Mouse (Mus musculus): ENCODE measurements around the gene Gm21885. TPM values are rescaled to one million over a fixed set of nuclear protein-coding genes. Genes with fewer than 3 reads are reported as not detected.

The Gm21885 gene
- polyA plus RNA-seq, 1 experiment from 2014 or later, result not detected

DNA sequence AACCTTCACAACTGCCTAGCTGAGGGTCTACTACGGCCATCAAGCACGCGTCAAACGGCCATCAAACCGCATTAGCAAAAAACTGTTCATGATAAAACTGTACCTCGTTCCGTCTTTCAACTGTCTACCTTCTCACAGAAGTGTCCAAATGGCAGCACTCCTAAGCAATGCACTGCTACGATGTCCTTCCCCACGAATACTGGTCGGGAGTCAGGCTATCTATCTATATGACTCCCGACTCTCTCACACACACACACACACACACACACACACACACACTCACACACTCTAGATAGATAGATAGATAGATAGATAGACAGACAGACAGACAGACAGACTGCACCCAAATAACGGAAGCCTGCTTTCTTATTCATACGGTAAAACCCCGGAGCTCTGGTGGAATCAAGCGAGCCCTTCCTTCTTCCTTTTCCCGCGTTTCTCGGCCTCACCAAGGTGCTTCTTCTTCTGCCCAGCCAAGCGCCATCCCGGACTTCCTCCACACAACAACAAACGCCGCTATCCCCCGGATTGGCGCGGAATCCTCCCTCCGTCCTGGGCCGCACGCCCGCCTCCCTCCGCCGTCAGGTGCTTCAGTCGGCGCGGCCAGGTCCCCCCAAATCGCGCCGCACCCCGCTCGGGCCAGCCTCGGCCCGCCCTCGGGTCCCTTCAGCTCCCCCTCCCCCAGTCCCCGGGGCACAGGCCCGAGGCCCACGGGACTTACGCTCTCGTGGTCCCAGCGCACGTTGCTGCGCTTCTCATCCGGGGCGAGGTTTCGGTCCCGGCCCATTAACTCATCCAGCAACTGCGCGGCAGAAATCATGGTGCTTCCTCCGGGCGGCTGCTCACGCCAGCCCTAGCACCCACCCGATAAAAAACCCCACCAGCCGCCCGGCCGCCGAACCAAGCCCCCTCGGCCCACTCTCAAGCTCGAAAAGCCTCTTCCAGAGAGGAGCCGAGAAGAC, 39.6 kb downstream of the Gm21885 start:
- DNase-seq (ENCODE audit: low spot score) (peak; percentile 69), ATAC-seq (peak; percentile 79)
- Histone ChIP-seq H3K27me3 (replicated peaks; ENCODE audit: insufficient read depth, low read length) (no peaks in the 10 kb centered on the region), H3K27ac (ENCODE audit: low read length) (peak overlapping the region; percentile 99), H3K4me2 (replicated peaks; ENCODE audit: low read depth, low read length) (peak overlapping the region; percentile 79), H3K4me3 (ENCODE audit: low read depth, low read length) (peak overlapping the region; percentile 99), H3K9ac (replicated peaks; ENCODE audit: low read depth) (peak overlapping the region; percentile 94), H3K4me1 (ENCODE audit: insufficient read depth, low read depth, low read length) (peaks cover 7% of the 10 kb centered on the region; the same call in 1 of the 2 replicates), H3K36me3 (ENCODE audit: insufficient read depth, low read length) (no peaks in the 10 kb centered on the region), H3K9me3 (ENCODE audit: low read length) (no peaks in the 10 kb centered on the region)
- WGBS, result under 1% methylated on average over 64 of the region's 67 CpGs
- TF ChIP-seq CTCF (IDR thresholded peaks at IDR 0.05) (no peak), EP300 (IDR thresholded peaks at IDR 0.05) (no peak)

DNA sequence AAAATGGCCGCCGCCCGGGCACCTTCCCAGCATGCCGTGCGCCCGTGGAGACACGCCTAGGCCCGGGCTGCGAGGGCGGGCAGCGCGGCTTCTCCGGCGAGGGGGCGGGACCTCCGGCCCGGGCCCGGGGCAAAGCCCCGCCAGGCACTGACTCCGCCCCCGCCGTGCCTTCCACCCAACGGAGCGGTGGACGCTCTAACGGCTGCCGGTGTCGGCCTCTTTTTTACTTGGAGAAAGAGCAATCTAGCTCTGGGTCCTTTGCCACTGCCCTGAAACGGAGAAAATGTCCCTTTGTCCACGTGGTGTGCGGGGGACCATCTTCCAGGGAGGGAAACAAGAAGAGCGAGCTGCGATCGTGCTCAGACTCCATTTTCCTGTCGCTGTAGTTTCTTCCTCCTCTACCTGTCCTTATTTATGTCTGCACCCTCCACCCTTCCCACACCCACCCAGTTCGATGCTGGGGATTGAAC, 40.3 kb downstream of the Gm21885 start, which contains the start of gene Luc7l3:
Gene Luc7l3, minus strand, starts transcription at position 58 of the 470 bp plus-strand sequence.
- WGBS, result under 1% methylated on average over 35 of the region's 36 CpGs
- Histone ChIP-seq H3K27ac (ENCODE audit: low read length) (peak within 1 kb of the TSS; percentile 99), H3K9ac (replicated peaks; ENCODE audit: low read depth) (peak within 1 kb of the TSS; percentile 94), H3K27me3 (replicated peaks; ENCODE audit: insufficient read depth, low read length) (no peaks in the 10 kb centered on the region), H3K36me3 (ENCODE audit: insufficient read depth, low read length) (no peaks in the 10 kb centered on the region), H3K4me2 (replicated peaks; ENCODE audit: low read depth, low read length) (peak within 1 kb of the TSS; percentile 79), H3K4me3 (ENCODE audit: low read depth, low read length) (peak within 1 kb of the TSS; percentile 99), H3K9me3 (ENCODE audit: low read length) (no peaks in the 10 kb centered on the region), H3K4me1 (ENCODE audit: insufficient read depth, low read depth, low read length) (peaks cover 2% of the 10 kb centered on the region; the same call in 1 of the 2 replicates)
- no peak for TF ChIP-seq EP300 (IDR thresholded peaks at IDR 0.05)
- no peak for TF ChIP-seq CTCF (IDR thresholded peaks at IDR 0.05)
- DNase-seq (ENCODE audit: low spot score) (peak; percentile 97), ATAC-seq (peak; percentile 97)

DNA sequence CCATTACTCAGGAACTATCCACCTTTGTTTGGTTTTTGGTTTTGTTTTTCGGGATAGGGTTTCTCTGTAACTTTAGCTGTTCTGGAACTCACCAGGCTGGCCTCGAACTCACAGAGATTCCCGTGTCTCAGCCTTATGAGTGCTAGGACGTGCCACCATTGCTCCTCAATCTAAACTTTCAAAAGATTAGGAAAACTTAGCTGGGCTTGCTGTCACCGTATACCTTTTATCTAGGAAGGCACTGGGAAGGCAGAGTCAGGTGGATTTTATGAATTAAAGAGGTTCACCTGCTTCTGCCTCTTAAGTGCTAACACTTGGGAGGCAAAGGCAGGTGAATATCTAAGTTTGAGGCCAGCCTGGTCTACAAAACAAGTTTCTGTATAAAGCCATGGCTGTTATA, 41.0 kb downstream of the Gm21885 start:
- peak overlapping the region; percentile 94; the same call in 1 of the 2 replicates for H3K9ac ChIP-seq (replicated peaks; ENCODE audit: low read depth)
- H3K4me1 ChIP-seq (ENCODE audit: insufficient read depth, low read depth, low read length), result no peaks in the 10 kb centered on the region
- peak overlapping the region; percentile 79 for H3K4me2 ChIP-seq (replicated peaks; ENCODE audit: low read depth, low read length)
- no peaks in the 10 kb centered on the region for H3K27me3 ChIP-seq (replicated peaks; ENCODE audit: insufficient read depth, low read length)
- H3K27ac ChIP-seq (ENCODE audit: low read length), result peak overlapping the region; percentile 99
- no peaks in the 10 kb centered on the region for H3K9me3 ChIP-seq (ENCODE audit: low read length)
- ATAC-seq, result no peak
- TF ChIP-seq EP300 (IDR thresholded peaks at IDR 0.05), result no peak
- TF ChIP-seq CTCF (IDR thresholded peaks at IDR 0.05), result no peak
- WGBS, result 30% methylated on average over 5 of the region's 5 CpGs
- peak overlapping the region; percentile 99; the same call in 1 of the 2 replicates for H3K4me3 ChIP-seq (ENCODE audit: low read depth, low read length)
- H3K36me3 ChIP-seq (ENCODE audit: insufficient read depth, low read length), result no peaks in the 10 kb centered on the region
- no peak for DNase-seq (ENCODE audit: low spot score)

DNA sequence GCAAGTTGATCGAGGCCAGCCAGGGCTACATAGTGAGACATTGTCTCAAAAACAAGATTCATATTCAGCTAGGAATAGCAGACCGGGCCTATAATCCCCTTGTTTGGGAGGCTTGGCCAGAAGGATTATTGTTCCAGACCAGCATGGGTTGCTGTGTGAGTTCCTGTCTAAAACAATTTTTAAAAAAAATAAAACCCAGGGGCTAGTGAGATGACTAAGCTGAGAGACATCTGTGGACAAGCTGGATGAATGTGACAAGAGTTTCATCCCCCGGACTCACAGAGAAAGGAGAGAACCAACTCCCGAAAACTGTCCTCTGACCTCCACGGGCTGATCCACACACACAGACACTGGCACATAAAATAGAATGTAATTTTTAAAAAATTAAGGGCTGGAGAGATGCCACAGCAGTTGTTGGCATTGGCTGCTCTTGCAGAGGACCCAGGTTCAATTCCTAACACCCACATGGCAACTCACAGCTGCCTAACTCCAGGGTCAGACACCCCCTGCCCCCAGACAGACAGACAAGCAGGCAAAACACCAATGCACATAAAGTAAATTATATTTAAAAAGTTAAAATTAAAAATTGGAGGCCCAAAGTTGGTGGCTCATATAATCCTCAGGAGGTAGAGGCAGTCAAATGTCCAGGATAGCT, 41.7 kb downstream of the Gm21885 start:
- DNase-seq (ENCODE audit: low spot score) (no peak), ATAC-seq (no peak)
- Histone ChIP-seq H3K9me3 (ENCODE audit: low read length) (no peaks in the 10 kb centered on the region), H3K9ac (replicated peaks; ENCODE audit: low read depth) (no peak overlapping the region), H3K27ac (ENCODE audit: low read length) (no peak overlapping the region), H3K4me2 (replicated peaks; ENCODE audit: low read depth, low read length) (no peak overlapping the region), H3K27me3 (replicated peaks; ENCODE audit: insufficient read depth, low read length) (no peaks in the 10 kb centered on the region), H3K4me3 (ENCODE audit: low read depth, low read length) (no peak overlapping the region), H3K4me1 (ENCODE audit: insufficient read depth, low read depth, low read length) (peaks cover under 1% of the 10 kb centered on the region; the same call in 1 of the 2 replicates), H3K36me3 (ENCODE audit: insufficient read depth, low read length) (no peaks in the 10 kb centered on the region)
- 82% methylated on average over 5 of the region's 5 CpGs for WGBS
- no peak for TF ChIP-seq CTCF (IDR thresholded peaks at IDR 0.05)
- TF ChIP-seq EP300 (IDR thresholded peaks at IDR 0.05), result no peak

- no peaks in the 10 kb centered on the region for H3K9me3 ChIP-seq (ENCODE audit: low read length)
- TF ChIP-seq CTCF (IDR thresholded peaks at IDR 0.05) (no peak), EP300 (IDR thresholded peaks at IDR 0.05) (no peak)
- no peak for ATAC-seq
- peaks cover 4% of the 10 kb centered on the region; the same call in 1 of the 2 replicates for H3K4me1 ChIP-seq (ENCODE audit: insufficient read depth, low read depth, low read length)
- H3K9ac ChIP-seq (replicated peaks; ENCODE audit: low read depth), result no peak overlapping the region
- WGBS, result 80% methylated on average over 5 of the region's 5 CpGs
- H3K4me2 ChIP-seq (replicated peaks; ENCODE audit: low read depth, low read length), result no peak overlapping the region
- no peak overlapping the region for H3K27ac ChIP-seq (ENCODE audit: low read length)
- no peaks in the 10 kb centered on the region for H3K27me3 ChIP-seq (replicated peaks; ENCODE audit: insufficient read depth, low read length)
- DNase-seq (ENCODE audit: low spot score), result no peak
- no peaks in the 10 kb centered on the region for H3K36me3 ChIP-seq (ENCODE audit: insufficient read depth, low read length)
- H3K4me3 ChIP-seq (ENCODE audit: low read depth, low read length), result no peak overlapping the region
Measured at GRCm38 (mm10) chr11:94324618-94325017, 42.9 kb downstream of the Gm21885 start.

- H3K36me3 ChIP-seq (ENCODE audit: insufficient read depth, low read length), result no peaks in the 10 kb centered on the region
- H3K27me3 ChIP-seq (replicated peaks; ENCODE audit: insufficient read depth, low read length), result no peaks in the 10 kb centered on the region
- H3K27ac ChIP-seq (ENCODE audit: low read length), result peak overlapping the region; percentile 99
- H3K4me3 ChIP-seq (ENCODE audit: low read depth, low read length), result peak overlapping the region; percentile 78
- peak; percentile 61 for DNase-seq (ENCODE audit: low spot score)
- 5% methylated on average over 10 of the region's 10 CpGs for WGBS
- ATAC-seq, result peak; percentile 30
- H3K9ac ChIP-seq (replicated peaks; ENCODE audit: low read depth), result no peak overlapping the region
- no peaks in the 10 kb centered on the region for H3K9me3 ChIP-seq (ENCODE audit: low read length)
- peaks cover 12% of the 10 kb centered on the region for H3K4me1 ChIP-seq (ENCODE audit: insufficient read depth, low read depth, low read length)
- TF ChIP-seq EP300 (IDR thresholded peaks at IDR 0.05) (no peak), CTCF (IDR thresholded peaks at IDR 0.05) (no peak)
- H3K4me2 ChIP-seq (replicated peaks; ENCODE audit: low read depth, low read length), result peak overlapping the region; percentile 72
Measured at GRCm38 (mm10) chr11:94326961-94327411, 45.3 kb downstream of the Gm21885 start.
